Mouse (Mus musculus): Measurements from ENCODE around the gene Wrb. TPM values are rescaled to one million over a fixed set of nuclear protein-coding genes. Genes with fewer than 3 reads are reported as not detected.

The Wrb gene
- total and polyA plus RNA-seq, 3 experiments: 34.5 to 58.8 (median 45.2) TPM

GRCm38 (mm10) chr16:96151551-96151950, 6.3 kb downstream of the Wrb start:
- H3K9me3 ChIP-seq (replicated peaks; ENCODE audit: low read length): no peaks in the 10 kb centered on the region
- H3K4me3 ChIP-seq (replicated peaks in 1 of 3; ENCODE audit: low read depth in 2 of 3, low read length in 2 of 3, poor library complexity in 1 of 3): no peak overlapping the region
- no peak overlapping the region for H3K27ac ChIP-seq (ENCODE audit: insufficient read depth, low read depth)
- DNase-seq (ENCODE audit: extremely low read depth): peak; percentile 65
- H3K4me2 ChIP-seq (ENCODE audit: insufficient read depth, low read depth, poor library complexity, severe bottlenecking): no peak overlapping the region
- no peaks in the 10 kb centered on the region for H3K27me3 ChIP-seq (replicated peaks)
- TF ChIP-seq IRF4 (IDR thresholded peaks at IDR 0.05; ENCODE audit: low read depth, low read length): 0 out of 2 replicates have a peak, but pooled peaks have one; percentile 19
- peak; percentile 77 to 94 for TF ChIP-seq CTCF (conservative IDR thresholded peaks at IDR 0.05 in 1 of 2, IDR thresholded peaks at IDR 0.05 in 1 of 2; ENCODE audit: low read depth in 2 of 2, low read length in 2 of 2)
- TF ChIP-seq RAD21 (IDR thresholded peaks at IDR 0.05; ENCODE audit: low read depth, low read length): peak; percentile 81
- no peak for TF ChIP-seq E2F4 (IDR thresholded peaks at IDR 0.05; ENCODE audit: insufficient replicate concordance, low read depth, low read length)
- TF ChIP-seq ELF1 (IDR thresholded peaks at IDR 0.05; ENCODE audit: low read depth, low read length): peak; percentile 52
- TF ChIP-seq MEF2A (IDR thresholded peaks at IDR 0.05; ENCODE audit: borderline replicate concordance, low read depth, low read length): no peak
- peak; percentile 47; the same call in 1 of the 2 replicates for TF ChIP-seq NRF1 (IDR thresholded peaks at IDR 0.05; ENCODE audit: low read depth, low read length)
- TF ChIP-seq JUN (IDR thresholded peaks at IDR 0.05; ENCODE audit: insufficient read depth, low read depth, low read length): no peak
- TF ChIP-seq SMC3 (IDR thresholded peaks at IDR 0.05; ENCODE audit: low read depth, low read length): peak; percentile 94
- peaks cover 25 to 90% of the 10 kb centered on the region in 2 experiments for H3K36me3 ChIP-seq (replicated peaks in 1 of 2; ENCODE audit: control insufficient read depth in 1 of 2, insufficient read depth in 1 of 2, low read length in 1 of 2)
- H3K4me1 ChIP-seq (ENCODE audit: control insufficient read depth in 1 of 2, insufficient read depth in 2 of 2): peaks cover 7 to 23% of the 10 kb centered on the region in 2 experiments
- in situ Hi-C loops (cut with MboI; ENCODE audit: low pct_ligation_motif_present, low pct_unique_long_range_greater_than_20kb, low sequenced_read_pairs): loop anchor here (10.0 kb wide), 1 partner anchor 117 kb away; no protein-coding TSS in a partner anchor
- no peak overlapping the region for H3K9ac ChIP-seq (ENCODE audit: insufficient read depth, low read depth)
- H3K79me2 ChIP-seq (replicated peaks; ENCODE audit: control insufficient read depth, extremely low read depth, insufficient read depth, poor library complexity, severe bottlenecking): 0 out of 2 replicates have a peak, but pooled peaks cover 8% of the 10 kb centered on the region
- dilution Hi-C loops (cut with MboI; ENCODE audit: extremely low pct_ligation_motif_present, extremely low pct_unique_long_range_greater_than_20kb, low sequenced_read_pairs): no loop called here

GRCm38 (mm10) chr16:96154476-96154875, 9.3 kb downstream of the Wrb start:
- DNase-seq (ENCODE audit: extremely low read depth): no peak
- Histone ChIP-seq H3K9ac (ENCODE audit: insufficient read depth, low read depth) (no peak overlapping the region), H3K4me1 (ENCODE audit: control insufficient read depth in 1 of 2, insufficient read depth in 2 of 2) (peaks cover 0 to under 1% of the 10 kb centered on the region in 2 experiments; a peak in 1 of 4 replicates), H3K4me3 (replicated peaks in 1 of 3; ENCODE audit: low read depth in 2 of 3, low read length in 2 of 3, poor library complexity in 1 of 3) (no peak overlapping the region), H3K36me3 (replicated peaks in 1 of 2; ENCODE audit: control insufficient read depth in 1 of 2, insufficient read depth in 1 of 2, low read length in 1 of 2) (peaks cover 36 to 93% of the 10 kb centered on the region in 2 experiments), H3K27me3 (replicated peaks) (no peaks in the 10 kb centered on the region), H3K9me3 (replicated peaks; ENCODE audit: low read length) (no peaks in the 10 kb centered on the region), H3K4me2 (ENCODE audit: insufficient read depth, low read depth, poor library complexity, severe bottlenecking) (no peak overlapping the region), H3K27ac (ENCODE audit: insufficient read depth, low read depth) (no peak overlapping the region), H3K79me2 (replicated peaks; ENCODE audit: control insufficient read depth, extremely low read depth, insufficient read depth, poor library complexity, severe bottlenecking) (no peaks in the 10 kb centered on the region)
- dilution Hi-C loops (cut with MboI; ENCODE audit: extremely low pct_ligation_motif_present, extremely low pct_unique_long_range_greater_than_20kb, low sequenced_read_pairs) (no loop called here), in situ Hi-C loops (cut with MboI; ENCODE audit: low pct_ligation_motif_present, low pct_unique_long_range_greater_than_20kb, low sequenced_read_pairs) (loop anchor here (10.0 kb wide), 1 partner anchor 120 kb away; no protein-coding TSS in a partner anchor)
- TF ChIP-seq IRF4 (IDR thresholded peaks at IDR 0.05; ENCODE audit: low read depth, low read length) (no peak), POLR2AphosphoS2 (IDR thresholded peaks at IDR 0.05; ENCODE audit: low read depth, low read length) (no peak), KAT2A (IDR thresholded peaks at IDR 0.05; ENCODE audit: insufficient replicate concordance, low read length) (no peak), USF1 (IDR thresholded peaks at IDR 0.05; ENCODE audit: low read depth, low read length) (no peak), ZNF384 (IDR thresholded peaks at IDR 0.05; ENCODE audit: low read depth, low read length) (no peak), SIN3A (IDR thresholded peaks at IDR 0.05; ENCODE audit: low read length) (no peak), GABPA (IDR thresholded peaks at IDR 0.05; ENCODE audit: insufficient replicate concordance, low read depth, low read length) (no peak)
